In the genomic region with DNA sequence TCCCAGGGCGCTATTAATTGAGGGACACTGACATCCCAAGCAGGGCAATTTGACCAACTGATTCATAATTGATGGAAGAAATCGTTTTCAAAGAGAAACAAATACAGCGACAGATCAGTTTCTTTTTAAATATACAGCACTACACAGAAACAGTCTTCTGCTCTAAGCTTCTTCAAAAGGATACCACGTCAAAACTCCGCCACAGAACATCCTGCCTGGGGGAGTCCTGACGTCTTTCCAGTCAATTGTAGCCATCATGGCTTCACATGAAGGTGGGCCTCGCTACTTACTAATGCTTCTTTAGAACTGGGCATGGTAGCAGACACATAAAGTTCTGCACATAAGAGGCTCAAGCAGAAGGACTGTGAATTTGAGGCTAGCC, we compare ENCODE assay signal across 9 mouse cellular contexts. TPM values are rescaled to one million over a fixed set of nuclear protein-coding genes. Genes with fewer than 3 reads are reported as not detected.
A peak's percentile ranks its signal among the peaks of the same experiment; 100 is the strongest.
DNase-seq lines count a peak whose midpoint lies in the region; ATAC-seq and TF ChIP-seq lines count a peak whose summit lies in the region.
"Had no signal": no experiment of that assay in that cellular context is flagged by ENCODE, and none has a peak within 500 bp of the region (broad histone marks: within the 10 kb centered on the region; RNA-seq: fewer than 3 reads in every experiment).

No protein-coding gene starts in this region.

- H3K36me3 ChIP-seq in heart, embryonic 11.5 days (ENCODE audit: control insufficient read depth, insufficient read depth, low read length) = 0 out of 2 replicates have a peak, but pooled peaks cover 3% of the 10 kb centered on the region
- H3K36me3 ChIP-seq in spleen, adult 2 months (ENCODE audit: control insufficient read depth, insufficient read depth, low read length) = peaks cover 3% of the 10 kb centered on the region; the same call in 1 of the 2 replicates
- H3K36me3 ChIP-seq in liver, postnatal 0 days (replicated peaks; ENCODE audit: insufficient read depth, low read length) = no peaks in the 10 kb centered on the region; the same call in 1 of the 2 replicates

- no peak for TF ChIP-seq EP300 in liver, postnatal 0 days (IDR thresholded peaks at IDR 0.05; ENCODE audit: low read depth)

- no peak overlapping the region for H3K9ac ChIP-seq in heart, embryonic 11.5 days (ENCODE audit: low read depth, low read length)
- H3K9ac ChIP-seq in liver, postnatal 0 days (replicated peaks) = peak overlapping the region; percentile 57; the same call in 1 of the 2 replicates

- intact Hi-C loops in heart, postnatal 36 days (cut with DNase I) = loop anchor here (2.0 kb wide), 2 partner anchors 26 to 68 kb away; partner anchors contain the start of genes Slk and Stn1

- TF ChIP-seq CTCF in spleen, adult 2 months (IDR thresholded peaks at IDR 0.05; ENCODE audit: extremely low read depth, insufficient read depth, insufficient read length, insufficient replicate concordance) = no peak
- TF ChIP-seq CTCF in liver, postnatal 0 days (IDR thresholded peaks at IDR 0.05; ENCODE audit: low read depth) = no peak

- H3K4me1 ChIP-seq in heart, embryonic 11.5 days (ENCODE audit: control insufficient read depth, insufficient read depth, low read length) = peaks cover 42% of the 10 kb centered on the region
- peaks cover 26% of the 10 kb centered on the region for H3K4me1 ChIP-seq in spleen, adult 2 months (ENCODE audit: control insufficient read depth, insufficient read depth, insufficient read length)
- peaks cover 39% of the 10 kb centered on the region for H3K4me1 ChIP-seq in liver, postnatal 0 days (ENCODE audit: insufficient read depth)

- DNase-seq in heart, postnatal 36 days = no peak
- no peak for DNase-seq in spleen, adult 2 months (ENCODE audit: low read depth in 1 of 2, low spot score in 2 of 2)
- DNase-seq in spleen, postnatal 36 days (ENCODE audit: low spot score in 2 of 2) = no peak
- no peak for DNase-seq in liver, postnatal 0 days
- no peak for DNase-seq in cerebellum, adult 9-10 months
- no peak for DNase-seq in B cell, adult 2 months
- DNase-seq in testis, postnatal 10 days (ENCODE audit: low spot score) = no peak

- H3K27ac ChIP-seq in heart, embryonic 11.5 days (ENCODE audit: low read depth, low read length) = peak overlapping the region; percentile 88
- peak overlapping the region; percentile 88 for H3K27ac ChIP-seq in spleen, adult 2 months (ENCODE audit: insufficient read depth, low read length)
- peak overlapping the region; percentile 89 for H3K27ac ChIP-seq in liver, postnatal 0 days (ENCODE audit: low read depth)

- no peak for TF ChIP-seq POLR2A in spleen, adult 2 months (IDR thresholded peaks at IDR 0.05; ENCODE audit: low read depth, low read length)

- H3K9me3 ChIP-seq in heart, embryonic 11.5 days (replicated peaks; ENCODE audit: control insufficient read depth, low read length) = no peaks in the 10 kb centered on the region
- no peaks in the 10 kb centered on the region for H3K9me3 ChIP-seq in liver, postnatal 0 days (ENCODE audit: low read length)

- no peak overlapping the region for H3K4me2 ChIP-seq in heart, embryonic 11.5 days
- H3K4me2 ChIP-seq in liver, postnatal 0 days (ENCODE audit: low read depth, low read length) = peak overlapping the region; percentile 61

- 76% methylated on average over 7 of the region's 7 CpGs for WGBS in heart, embryonic 11.5 days (ENCODE audit: insufficient replicate concordance)
- WGBS in spleen, adult 2 months = 19% methylated on average over 7 of the region's 7 CpGs
- WGBS in liver, postnatal 0 days (ENCODE audit: insufficient replicate concordance) = 38% methylated on average over 7 of the region's 7 CpGs

- no peaks in the 10 kb centered on the region for H3K27me3 ChIP-seq in heart, embryonic 11.5 days (ENCODE audit: control insufficient read depth, insufficient read depth, low read length)
- no peaks in the 10 kb centered on the region for H3K27me3 ChIP-seq in spleen, adult 2 months (ENCODE audit: control insufficient read depth, insufficient read depth, low read length)
- no peaks in the 10 kb centered on the region for H3K27me3 ChIP-seq in liver, postnatal 0 days (ENCODE audit: insufficient read depth, low read length)
- H3K27me3 ChIP-seq: CH12.LX had no signal

- ATAC-seq in heart, embryonic 11.5 days (replicated peaks; ENCODE audit: insufficient number of reproducible peaks, low FRiP score, low TSS enrichment) = no peak
- no peak for ATAC-seq in liver, postnatal 0 days

- H3K4me3 ChIP-seq in heart, embryonic 11.5 days (ENCODE audit: low read depth, low read length) = no peak overlapping the region
- H3K4me3 ChIP-seq in spleen, adult 2 months (ENCODE audit: extremely low read depth, insufficient read depth, insufficient read length) = peak overlapping the region; percentile 1; the same call in 1 of the 2 replicates
- peak overlapping the region; percentile 11; the same call in 1 of the 2 replicates for H3K4me3 ChIP-seq in liver, postnatal 0 days (ENCODE audit: low read depth, low read length)

RNA-seq across cellular contexts. Expression of gene Stn1, which starts 26.0 kb away (rescaled TPM):
- polyA plus RNA-seq in heart, embryonic 11.5 days (2014; fragmentation: Nextera tagmentation; extraction: Ambion mirVana) = 40.0 and 41.6 TPM in 2 replicates
- total RNA-seq in heart, postnatal 36 days (2021) = 10 to 100 TPM; 18.0 to 19.8 TPM
- 11.1 and 12.1 TPM in 2 replicates for polyA plus RNA-seq in spleen, adult 2 months (2012; rRNA removed)
- polyA plus RNA-seq in liver, postnatal 0 days (2015; fragmentation: Nextera tagmentation; extraction: Ambion mirVana) = 4.4 and 5.4 TPM in 2 replicates

RNA-seq across cellular contexts. Expression of gene Sh3pxd2a, which starts 47.1 kb away (rescaled TPM):
- polyA plus RNA-seq in heart, embryonic 11.5 days (2014; fragmentation: Nextera tagmentation; extraction: Ambion mirVana) = 6.9 and 10.1 TPM in 2 replicates
- 10 to 100 TPM; 47.7 to 59.2 TPM for total RNA-seq in heart, postnatal 36 days (2021)
- polyA plus RNA-seq in spleen, adult 2 months (2012; rRNA removed) = 12.1 and 13.1 TPM in 2 replicates
- 0.82 and 0.95 TPM in 2 replicates for polyA plus RNA-seq in liver, postnatal 0 days (2015; fragmentation: Nextera tagmentation; extraction: Ambion mirVana)
